Mouse (Mus musculus) megakaryocyte, embryonic 14.5 days (primary cell): ENCODE measurements around the gene Usp33. TPM values are rescaled to one million over a fixed set of nuclear protein-coding genes. Genes with fewer than 3 reads are reported as not detected.
A peak's percentile ranks its signal among the peaks of the same experiment; 100 is the strongest.
"Not testable (repeated sequence)": the region's sequence is repeated elsewhere in the genome, so short reads cannot be mapped to it uniquely, and the experiment has no call there.

Source experiments
- H3K27me3 ChIP-seq: replicated peaks from 2 replicates; pipeline ENCODE3; 2012; ENCODE audit warnings: inconsistent platforms
- H3K36me3 ChIP-seq: replicated peaks from 2 replicates; pipeline ENCODE3; 2012; ENCODE audit warnings: low read length, inconsistent platforms, mixed read lengths
- H3K4me1 ChIP-seq: 2 replicates; pipeline ENCODE4 v1.6.1; 2012; ENCODE audit warnings: inconsistent platforms
- H3K4me3 ChIP-seq: replicated peaks from 2 replicates; pipeline ENCODE3; 2012; ENCODE audit warnings: moderate library complexity, mild to moderate bottlenecking, inconsistent platforms
- H3K9me3 ChIP-seq: 2 replicates; pipeline ENCODE4 v1.6.1; 2012; ENCODE audit warnings: inconsistent platforms
- FLI1 ChIP-seq: IDR thresholded peaks from 2 replicates; pipeline ENCODE4 v1.6.1; 2012; ENCODE audit warnings: low read length, inconsistent platforms, mixed read lengths
- GATA1 ChIP-seq: IDR thresholded peaks from 3 replicates; pipeline ENCODE4 v1.6.1; 2012; ENCODE audit warnings: mixed read lengths, low read length, inconsistent platforms, borderline replicate concordance
- polyA plus RNA-seq: library from polyadenylated mRNA; stranded (reverse); fragments of >175 nt; gene quantifications from 2 replicates; pipeline ENCODE4 v1.2.3, GENCODE M21; 2012; ENCODE audit warnings: low replicate concordance; ENCODE audit not compliant: insufficient read depth

The Usp33 gene
- 2.2 TPM in 1 of 2 replicates, not detected in the other for polyA plus RNA-seq

DNA sequence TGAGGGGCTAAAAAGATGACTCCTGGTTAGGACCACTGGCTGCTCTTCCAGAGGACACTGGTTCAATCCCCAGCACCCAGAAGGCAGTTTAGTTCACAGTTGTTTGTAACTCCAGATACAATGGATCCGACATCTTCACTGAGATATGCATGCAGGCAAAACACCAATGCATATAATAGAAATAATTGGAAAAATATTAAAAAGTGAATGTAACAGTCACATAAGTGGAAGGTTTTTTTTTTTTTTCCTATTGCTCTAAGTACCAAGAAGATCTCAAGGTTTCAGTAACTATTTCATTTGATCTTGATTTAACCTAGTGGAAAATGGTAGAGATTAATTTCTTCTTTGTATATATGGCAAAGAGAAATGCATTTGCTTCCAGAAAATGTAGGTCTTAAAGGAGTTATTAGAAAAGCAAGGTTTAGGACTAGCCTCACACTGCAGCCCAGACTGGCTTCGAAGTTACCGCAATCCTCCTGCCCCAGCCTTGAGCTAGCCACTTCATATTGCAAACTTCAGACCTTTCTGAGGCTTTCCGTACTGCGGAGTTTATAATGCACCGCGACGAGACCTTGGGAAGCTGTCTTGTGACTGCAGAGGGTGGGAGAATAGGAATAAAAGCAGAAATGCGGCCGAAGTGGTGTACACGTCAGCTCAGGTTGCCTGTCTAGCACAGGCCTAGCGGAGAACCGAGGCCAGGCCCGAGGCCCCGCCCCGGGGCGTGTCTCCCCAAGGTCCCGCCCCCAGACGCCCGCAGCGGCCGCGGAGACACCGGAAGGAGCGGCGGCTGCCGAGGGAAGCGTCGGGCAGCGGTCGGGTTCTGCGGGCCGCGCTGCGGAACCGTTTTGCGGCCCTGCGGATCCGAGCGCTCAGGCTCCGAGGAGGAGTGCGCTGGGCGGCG, at the start of gene Usp33:
TSS of gene Usp33 (plus strand) at position 747 of the 901 bp plus-strand sequence.
- Histone ChIP-seq H3K36me3 (peaks cover 18% of the 10 kb centered on the region), H3K4me3 (peak within 1 kb of the TSS; percentile 99), H3K4me1 (peaks cover 47% of the 10 kb centered on the region), H3K27me3 (no peaks in the 10 kb centered on the region), H3K9me3 (no peaks in the 10 kb centered on the region)
- TF ChIP-seq GATA1 (no peak), FLI1 (no peak)

DNA sequence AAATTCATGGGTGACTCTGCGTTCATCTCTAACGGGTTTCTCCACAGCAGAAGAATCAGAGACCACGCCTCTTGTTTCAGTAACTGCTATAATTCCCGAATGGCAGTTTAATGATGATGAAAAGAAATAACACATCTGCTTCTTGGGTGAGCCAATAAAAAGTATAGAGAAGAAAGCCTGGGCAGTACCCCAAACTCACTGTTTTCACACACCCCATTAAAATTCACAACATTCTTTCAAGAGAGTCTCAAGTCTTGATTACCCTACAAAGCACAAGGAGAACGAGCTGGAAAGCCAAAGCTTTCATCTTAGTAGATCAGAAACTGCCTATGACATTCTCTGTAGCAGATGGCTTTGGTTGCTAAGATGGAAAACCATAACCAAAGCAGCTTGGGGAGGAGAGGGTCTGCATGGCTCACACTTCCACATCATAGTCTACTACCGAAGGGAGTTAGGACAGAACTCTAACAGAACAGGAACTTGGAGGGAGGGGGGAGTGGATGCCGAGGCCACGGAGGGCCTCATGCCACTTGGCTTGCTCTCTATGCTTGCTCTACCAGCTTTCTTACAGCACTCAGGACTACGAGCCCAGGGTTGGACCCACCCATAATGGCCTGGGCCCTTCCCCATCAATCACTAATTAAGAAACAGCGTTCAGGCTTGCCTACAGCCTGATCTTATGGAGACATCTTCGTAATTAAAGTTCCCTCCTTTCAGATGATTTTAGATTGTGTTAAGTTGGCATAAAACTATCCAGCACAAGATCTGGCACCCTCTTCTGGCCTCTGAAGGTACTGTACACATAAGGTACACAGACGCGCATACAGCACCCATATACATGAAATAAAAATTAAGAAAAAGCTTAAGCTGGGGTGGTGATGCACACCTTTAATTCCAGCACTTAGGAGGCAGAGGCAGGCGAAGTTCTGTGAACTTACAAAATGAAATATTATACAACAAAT, 45.6 kb upstream of the Usp33 start:
- H3K27me3 ChIP-seq: no peaks in the 10 kb centered on the region
- no peaks in the 10 kb centered on the region for H3K9me3 ChIP-seq
- TF ChIP-seq GATA1 (no peak), FLI1 (no peak)
- H3K4me3 ChIP-seq: no peak overlapping the region
- H3K4me1 ChIP-seq: peaks cover 19% of the 10 kb centered on the region
- peaks cover 63% of the 10 kb centered on the region for H3K36me3 ChIP-seq

DNA sequence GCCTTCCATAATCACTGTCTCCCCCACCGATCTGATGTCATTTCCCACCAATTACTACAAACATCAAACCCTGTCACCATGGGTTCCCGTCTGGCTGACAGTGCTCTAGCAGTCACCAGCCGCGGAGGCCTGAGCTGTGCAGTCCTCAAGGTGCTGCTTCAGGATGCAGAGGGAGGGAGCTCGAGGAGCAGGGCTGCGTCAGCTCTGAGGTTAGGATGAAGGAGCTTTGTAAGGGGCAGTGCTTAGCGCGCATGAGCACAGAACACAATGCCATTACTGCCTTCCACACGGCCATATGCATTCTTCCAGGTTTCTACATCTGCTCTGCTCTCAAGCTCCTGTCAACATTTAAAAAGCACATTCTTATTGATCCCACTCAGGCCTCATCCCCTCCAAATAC, 43.3 kb upstream of the Usp33 start:
- H3K27me3 ChIP-seq: no peaks in the 10 kb centered on the region
- peaks cover 62% of the 10 kb centered on the region for H3K36me3 ChIP-seq
- peak overlapping the region; percentile 18 for H3K4me3 ChIP-seq
- H3K4me1 ChIP-seq: peaks cover 19% of the 10 kb centered on the region
- TF ChIP-seq FLI1 (no peak), GATA1 (no peak)
- H3K9me3 ChIP-seq: no peaks in the 10 kb centered on the region

DNA sequence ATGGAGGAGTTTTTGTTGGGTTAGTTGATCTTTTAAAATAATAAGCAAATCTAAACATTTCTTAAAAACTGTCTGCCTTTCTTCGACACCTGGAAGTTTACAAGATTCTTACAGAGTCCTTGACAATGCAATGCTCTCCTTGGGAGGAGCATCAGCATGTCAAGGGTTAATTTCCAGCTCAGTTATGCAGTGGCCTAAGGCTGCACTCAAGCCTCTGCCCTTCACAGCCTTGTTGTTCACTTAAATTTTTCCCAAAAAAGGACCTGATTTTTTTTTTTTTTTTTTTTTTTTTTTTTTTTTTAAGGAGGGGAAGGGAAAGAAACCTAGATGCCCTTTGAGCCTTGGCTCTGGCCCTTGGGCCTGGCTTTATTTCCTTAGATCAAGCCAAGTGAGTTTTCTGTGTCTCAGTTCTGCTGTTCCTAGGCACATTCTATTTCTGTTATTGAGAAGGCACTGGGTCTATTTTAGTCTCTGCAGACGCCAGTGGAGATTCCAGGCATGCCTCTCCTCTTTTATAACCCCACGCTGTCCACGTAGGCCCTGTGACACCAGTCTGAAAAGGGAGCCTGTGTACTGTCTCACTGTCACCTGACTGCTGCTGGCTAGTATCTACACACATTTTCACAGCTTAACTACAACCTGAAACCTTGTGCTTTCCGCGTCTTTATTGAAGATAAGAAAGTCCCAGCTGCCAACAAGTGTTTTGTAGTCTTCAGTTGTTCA, 42.0 kb upstream of the Usp33 start:
- TF ChIP-seq GATA1 (no peak), FLI1 (no peak)
- peaks cover 70% of the 10 kb centered on the region for H3K36me3 ChIP-seq
- no peak overlapping the region for H3K4me3 ChIP-seq
- H3K27me3 ChIP-seq: no peaks in the 10 kb centered on the region
- no peaks in the 10 kb centered on the region for H3K9me3 ChIP-seq
- peaks cover 23% of the 10 kb centered on the region for H3K4me1 ChIP-seq

DNA sequence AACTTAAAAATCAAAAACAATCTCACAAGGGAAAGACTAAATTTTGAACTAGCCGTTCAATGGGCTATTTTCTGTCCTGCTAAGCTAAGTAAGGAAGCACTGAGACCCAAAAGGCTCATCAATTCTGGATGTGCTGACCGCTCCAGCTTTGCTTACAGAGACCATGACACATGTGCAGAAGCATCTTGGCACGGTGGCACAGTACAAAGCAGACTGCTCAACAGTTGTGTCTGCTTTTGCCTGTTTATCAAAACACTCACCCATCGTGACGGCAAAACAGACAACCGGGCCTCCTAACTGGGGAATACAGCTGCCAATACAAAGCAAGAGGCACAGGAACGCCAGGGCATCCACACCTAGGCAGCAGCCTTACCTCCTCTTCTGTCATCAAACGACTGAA, 41.2 kb upstream of the Usp33 start:
- no peak overlapping the region for H3K4me3 ChIP-seq
- TF ChIP-seq GATA1 (no peak), FLI1 (no peak)
- peaks cover 23% of the 10 kb centered on the region for H3K4me1 ChIP-seq
- peaks cover 73% of the 10 kb centered on the region for H3K36me3 ChIP-seq
- no peaks in the 10 kb centered on the region for H3K27me3 ChIP-seq
- no peaks in the 10 kb centered on the region for H3K9me3 ChIP-seq

DNA sequence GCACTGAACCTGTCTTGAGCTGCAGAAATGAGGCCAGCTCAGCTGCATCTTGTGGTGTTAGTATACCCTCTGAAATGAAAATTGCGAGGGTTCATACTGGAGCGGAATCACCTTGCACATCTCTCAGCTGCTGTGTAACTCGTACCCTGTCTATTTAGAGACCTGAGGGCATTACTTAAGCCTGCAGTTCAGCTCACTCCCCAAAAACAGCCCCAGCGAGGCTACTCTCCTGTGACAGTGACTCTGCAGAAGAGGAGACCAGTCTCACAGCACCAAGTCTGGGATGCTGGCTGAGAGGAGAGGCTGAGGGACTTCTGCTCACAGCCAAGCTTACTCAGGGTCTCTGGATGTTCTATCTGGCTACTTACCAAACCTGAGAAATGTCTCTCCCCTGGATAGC, 40.3 kb upstream of the Usp33 start:
- TF ChIP-seq FLI1 (no peak), GATA1 (no peak)
- H3K27me3 ChIP-seq: no peaks in the 10 kb centered on the region
- H3K9me3 ChIP-seq: no peaks in the 10 kb centered on the region
- H3K36me3 ChIP-seq: peaks cover 71% of the 10 kb centered on the region
- peaks cover 23% of the 10 kb centered on the region for H3K4me1 ChIP-seq
- no peak overlapping the region for H3K4me3 ChIP-seq

DNA sequence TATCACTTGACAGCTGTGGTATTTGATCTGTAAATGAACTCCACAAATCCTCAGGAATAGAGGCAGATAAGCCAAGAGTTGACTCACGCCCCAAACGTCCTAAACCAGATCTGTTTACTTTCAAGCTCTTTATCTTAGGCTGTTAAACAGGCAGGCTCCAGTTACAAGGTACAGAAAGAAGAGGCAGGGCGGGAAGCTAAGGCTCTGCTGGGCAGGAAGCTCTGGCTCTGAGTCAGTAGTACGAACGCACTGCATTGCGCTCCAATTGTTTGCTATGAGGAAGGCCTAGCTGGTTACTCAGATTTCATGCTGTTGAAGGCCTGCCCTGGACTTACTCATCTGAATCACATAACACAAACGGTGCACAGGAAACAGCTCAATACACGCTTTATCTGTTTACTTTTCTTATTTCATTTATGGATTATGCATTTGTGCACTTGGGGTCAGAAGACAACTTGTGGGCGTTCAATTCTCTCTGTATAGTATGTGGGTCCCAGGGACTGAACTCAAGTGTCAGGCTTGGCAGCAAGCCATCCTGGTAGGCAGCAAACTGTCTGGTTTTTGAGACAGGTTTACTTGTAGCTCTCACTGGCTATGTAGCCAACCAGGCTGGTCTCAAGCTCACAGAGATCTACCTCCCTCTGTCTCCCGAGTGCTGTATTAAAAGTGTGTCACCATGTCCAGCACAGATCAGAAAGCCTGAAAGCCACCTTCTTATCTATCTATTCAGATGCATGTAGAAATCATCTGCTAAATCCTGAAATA, 37.6 kb upstream of the Usp33 start:
- no peak overlapping the region for H3K4me3 ChIP-seq
- no peaks in the 10 kb centered on the region for H3K27me3 ChIP-seq
- peaks cover 13% of the 10 kb centered on the region for H3K4me1 ChIP-seq
- TF ChIP-seq GATA1 (no peak), FLI1 (no peak)
- H3K36me3 ChIP-seq: peaks cover 66% of the 10 kb centered on the region
- no peaks in the 10 kb centered on the region for H3K9me3 ChIP-seq

DNA sequence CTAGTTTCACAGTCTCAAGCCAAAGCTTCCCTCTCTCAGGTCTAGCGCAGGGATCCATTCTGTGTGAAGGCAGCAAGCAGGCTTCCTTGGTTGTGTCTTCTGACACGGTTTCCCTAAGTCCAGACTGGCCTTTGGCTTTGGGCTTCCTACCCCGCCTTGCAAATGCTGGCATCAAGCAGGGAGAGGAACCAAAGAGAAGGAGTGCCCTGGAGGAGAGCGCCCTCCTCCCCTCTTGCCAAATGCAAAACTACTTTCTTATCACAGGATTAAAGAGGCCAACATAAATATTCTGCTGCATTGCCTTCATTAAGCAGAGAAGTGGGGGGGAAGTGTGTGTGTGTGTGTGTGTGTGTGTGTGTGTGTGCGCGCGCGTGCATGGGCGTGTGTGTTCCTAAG, 37.0 kb upstream of the Usp33 start:
- H3K4me1 ChIP-seq: peaks cover 10% of the 10 kb centered on the region
- peaks cover 69% of the 10 kb centered on the region for H3K36me3 ChIP-seq
- no peak overlapping the region for H3K4me3 ChIP-seq
- no peaks in the 10 kb centered on the region for H3K27me3 ChIP-seq
- no peaks in the 10 kb centered on the region for H3K9me3 ChIP-seq
- TF ChIP-seq FLI1 (no peak), GATA1 (no peak)

DNA sequence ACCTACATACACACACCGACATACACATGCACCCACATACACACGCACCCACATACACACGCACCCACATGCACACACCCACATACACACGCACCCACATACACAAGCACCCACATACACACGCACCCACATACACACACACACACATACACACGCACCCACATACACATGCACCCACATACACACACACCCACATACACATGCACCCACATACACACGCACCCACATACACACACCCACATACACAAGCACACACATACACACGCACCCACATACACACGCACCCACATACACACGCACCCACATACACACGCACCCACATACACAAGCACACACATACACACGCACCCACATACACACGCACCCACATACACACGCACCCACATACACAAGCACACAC, 31.6 kb upstream of the Usp33 start:
- Histone ChIP-seq H3K36me3 (peaks cover 43% of the 10 kb centered on the region), H3K4me1 (peaks cover 17% of the 10 kb centered on the region), H3K4me3 (peak overlapping the region; percentile 38)
- H3K9me3 ChIP-seq, H3K27me3 ChIP-seq: not testable (repeated sequence)
